Mouse (Mus musculus) erythroblast, embryonic 14.5 days (primary cell): ENCODE results near the gene Cyb5d1.

Source experiments
- GATA1 ChIP-seq: IDR thresholded peaks from 2 replicates; pipeline ENCODE4 v1.6.1; 2012; ENCODE audit warnings: low read length, inconsistent platforms, mixed read lengths
- TAL1 ChIP-seq: IDR thresholded peaks from 3 replicates; pipeline ENCODE4 v1.6.1; 2012; ENCODE audit warnings: low read length, inconsistent platforms, mixed read lengths

- TF ChIP-seq GATA1 (no peak), TAL1 (no peak)
Observed at GRCm38 (mm10) chr11:69413221-69414181, 18.1 kb upstream of the Cyb5d1 start, which contains the start of gene Kdm6b.
